Comparison of ENCODE assay signal across 16 mouse cellular contexts in the genomic region with DNA sequence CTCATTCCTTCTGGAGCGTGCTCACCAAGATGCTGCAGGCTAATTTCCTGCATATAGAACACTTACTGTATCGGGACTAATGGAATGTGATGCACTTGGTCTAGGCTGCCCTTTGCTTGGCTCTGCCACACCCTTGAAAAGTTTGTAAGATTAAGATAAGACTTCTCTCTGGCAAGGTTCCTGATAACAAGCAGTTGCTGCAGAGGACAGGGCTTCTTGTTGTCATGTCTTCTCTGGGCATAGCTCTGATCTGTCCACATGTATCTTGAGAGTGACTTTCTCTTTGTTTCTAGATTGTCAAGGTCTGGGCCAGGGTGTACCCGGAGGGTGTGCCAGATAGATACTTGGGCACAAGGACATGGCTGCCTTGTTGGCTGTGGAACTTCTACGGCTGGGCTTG.
A peak's percentile ranks its signal among the peaks of the same experiment; 100 is the strongest.
DNase-seq lines count a peak whose midpoint lies in the region; ATAC-seq and TF ChIP-seq lines count a peak whose summit lies in the region.
"Had no signal": no experiment of that assay in that cellular context is flagged by ENCODE, and none has a peak within 500 bp of the region (broad histone marks: within the 10 kb centered on the region; RNA-seq: fewer than 3 reads in every experiment).

No protein-coding gene starts in this region.

- ATAC-seq in hindbrain, embryonic 15.5 days (ENCODE audit: low FRiP score, low read depth) = no peak
- ATAC-seq in hindbrain, embryonic 12.5 days (ENCODE audit: low FRiP score) = no peak
- ATAC-seq in G1E (ENCODE audit: extremely low read depth, insufficient number of reproducible peaks, low FRiP score, poor library complexity, severe bottlenecking) = peak; percentile 45
- peak; percentile 60 for ATAC-seq in intestine, embryonic 15.5 days
- no peak for ATAC-seq in liver, postnatal 0 days
- ATAC-seq in lung, postnatal 0 days = no peak
- ATAC-seq: hindbrain, embryonic 16.5 days had no signal

- no peak for DNase-seq in G1E (ENCODE audit: low spot score)
- no peak for DNase-seq in liver, postnatal 0 days
- DNase-seq in Muller cell, postnatal 12 days (ENCODE audit: inconsistent ontology term) = no peak
- DNase-seq in lung, postnatal 0 days (ENCODE audit: low spot score) = no peak
- DNase-seq in gastrocnemius, postnatal 25 days = no peak
- DNase-seq: cerebellum, adult 8-10 months; gastrocnemius, postnatal 10 days; kidney, adult 8-10 months; layer of hippocampus, postnatal 36 days; right cerebral cortex, postnatal 14 days had no signal

- no peaks in the 10 kb centered on the region for H3K36me3 ChIP-seq in hindbrain, embryonic 15.5 days
- no peaks in the 10 kb centered on the region for H3K36me3 ChIP-seq in hindbrain, embryonic 12.5 days
- H3K36me3 ChIP-seq in G1E (replicated peaks) = no peaks in the 10 kb centered on the region
- H3K36me3 ChIP-seq in intestine, embryonic 15.5 days = no peaks in the 10 kb centered on the region
- H3K36me3 ChIP-seq in liver, postnatal 0 days (replicated peaks; ENCODE audit: insufficient read depth, low read length) = peaks cover 4% of the 10 kb centered on the region; the same call in 1 of the 2 replicates
- H3K36me3 ChIP-seq in lung, postnatal 0 days (ENCODE audit: insufficient read depth, low read length) = no peaks in the 10 kb centered on the region
- H3K36me3 ChIP-seq: embryonic facial prominence, embryonic 12.5 days had no signal

- no peak overlapping the region for H3K9ac ChIP-seq in hindbrain, embryonic 15.5 days
- H3K9ac ChIP-seq in hindbrain, embryonic 12.5 days = no peak overlapping the region
- no peak overlapping the region for H3K9ac ChIP-seq in intestine, embryonic 15.5 days
- H3K9ac ChIP-seq in liver, postnatal 0 days (replicated peaks) = no peak overlapping the region
- H3K9ac ChIP-seq in lung, postnatal 0 days (replicated peaks; ENCODE audit: low read depth) = no peak overlapping the region
- H3K9ac ChIP-seq: embryonic facial prominence, embryonic 12.5 days had no signal

- peak overlapping the region; percentile 61; the same call in 1 of the 2 replicates for H3K27ac ChIP-seq in hindbrain, embryonic 15.5 days (replicated peaks)
- H3K27ac ChIP-seq in hindbrain, embryonic 12.5 days = no peak overlapping the region
- H3K27ac ChIP-seq in intestine, embryonic 15.5 days = peak overlapping the region; percentile 65
- H3K27ac ChIP-seq in liver, postnatal 0 days (ENCODE audit: low read depth) = peak overlapping the region; percentile 24; the same call in 1 of the 2 replicates
- H3K27ac ChIP-seq in lung, postnatal 0 days (ENCODE audit: low read length) = no peak overlapping the region
- H3K27ac ChIP-seq: embryonic facial prominence, embryonic 12.5 days; macrophage had no signal

- 92% methylated on average over 4 of the region's 4 CpGs for WGBS in hindbrain, embryonic 15.5 days
- 91% methylated on average over 4 of the region's 4 CpGs for WGBS in hindbrain, embryonic 12.5 days
- 76% methylated on average over 4 of the region's 4 CpGs for WGBS in intestine, embryonic 15.5 days
- WGBS in liver, postnatal 0 days (ENCODE audit: insufficient replicate concordance) = 58% methylated on average over 4 of the region's 4 CpGs
- 72% methylated on average over 4 of the region's 4 CpGs for WGBS in lung, postnatal 0 days

- H3K4me2 ChIP-seq in hindbrain, embryonic 15.5 days = no peak overlapping the region
- H3K4me2 ChIP-seq in hindbrain, embryonic 12.5 days (replicated peaks) = no peak overlapping the region
- H3K4me2 ChIP-seq in intestine, embryonic 15.5 days (replicated peaks) = no peak overlapping the region
- H3K4me2 ChIP-seq in liver, postnatal 0 days (ENCODE audit: low read depth, low read length) = no peak overlapping the region
- no peak overlapping the region for H3K4me2 ChIP-seq in lung, postnatal 0 days (replicated peaks; ENCODE audit: low read depth, low read length)
- H3K4me2 ChIP-seq: embryonic facial prominence, embryonic 12.5 days had no signal

- no peak for TF ChIP-seq CTCF in G1E (IDR thresholded peaks at IDR 0.05; ENCODE audit: low read depth, low read length)
- TF ChIP-seq CTCF in liver, postnatal 0 days (IDR thresholded peaks at IDR 0.05; ENCODE audit: low read depth) = no peak
- TF ChIP-seq CTCF in lung, postnatal 0 days (IDR thresholded peaks at IDR 0.05) = no peak

- no peaks in the 10 kb centered on the region for H3K9me3 ChIP-seq in hindbrain, embryonic 15.5 days
- H3K9me3 ChIP-seq in hindbrain, embryonic 12.5 days (replicated peaks) = no peaks in the 10 kb centered on the region
- H3K9me3 ChIP-seq in G1E (replicated peaks) = no peaks in the 10 kb centered on the region
- H3K9me3 ChIP-seq in intestine, embryonic 15.5 days = no peaks in the 10 kb centered on the region
- no peaks in the 10 kb centered on the region for H3K9me3 ChIP-seq in liver, postnatal 0 days (ENCODE audit: low read length)
- H3K9me3 ChIP-seq in lung, postnatal 0 days (ENCODE audit: low read length) = no peaks in the 10 kb centered on the region
- H3K9me3 ChIP-seq: embryonic facial prominence, embryonic 12.5 days had no signal

- H3K27me3 ChIP-seq in hindbrain, embryonic 15.5 days = no peaks in the 10 kb centered on the region
- H3K27me3 ChIP-seq in hindbrain, embryonic 12.5 days = 0 out of 2 replicates have a peak, but pooled peaks cover 5% of the 10 kb centered on the region
- H3K27me3 ChIP-seq in G1E (ENCODE audit: insufficient read depth, low read length) = no peaks in the 10 kb centered on the region
- no peaks in the 10 kb centered on the region for H3K27me3 ChIP-seq in intestine, embryonic 15.5 days (replicated peaks)
- no peaks in the 10 kb centered on the region for H3K27me3 ChIP-seq in liver, postnatal 0 days (ENCODE audit: insufficient read depth, low read length)
- no peaks in the 10 kb centered on the region for H3K27me3 ChIP-seq in lung, postnatal 0 days (replicated peaks; ENCODE audit: insufficient read depth, low read length)
- H3K27me3 ChIP-seq: embryonic facial prominence, embryonic 12.5 days had no signal

- H3K4me1 ChIP-seq in hindbrain, embryonic 15.5 days (replicated peaks) = peaks cover 14% of the 10 kb centered on the region
- H3K4me1 ChIP-seq in hindbrain, embryonic 12.5 days = peaks cover 17% of the 10 kb centered on the region
- peaks cover 3% of the 10 kb centered on the region; the same call in 1 of the 2 replicates for H3K4me1 ChIP-seq in G1E (ENCODE audit: insufficient read depth, low read depth, low read length)
- peaks cover 21% of the 10 kb centered on the region for H3K4me1 ChIP-seq in intestine, embryonic 15.5 days (replicated peaks)
- H3K4me1 ChIP-seq in liver, postnatal 0 days (ENCODE audit: insufficient read depth) = 0 out of 2 replicates have a peak, but pooled peaks cover 3% of the 10 kb centered on the region
- H3K4me1 ChIP-seq in lung, postnatal 0 days (ENCODE audit: insufficient read depth, low read depth, low read length) = peaks cover 9% of the 10 kb centered on the region; the same call in 1 of the 2 replicates
- H3K4me1 ChIP-seq: embryonic facial prominence, embryonic 12.5 days had no signal

- TF ChIP-seq EP300 in liver, postnatal 0 days (IDR thresholded peaks at IDR 0.05; ENCODE audit: low read depth) = no peak
- no peak for TF ChIP-seq EP300 in lung, postnatal 0 days (IDR thresholded peaks at IDR 0.05)

- no peak overlapping the region for H3K4me3 ChIP-seq in hindbrain, embryonic 15.5 days
- no peak overlapping the region for H3K4me3 ChIP-seq in hindbrain, embryonic 12.5 days
- H3K4me3 ChIP-seq in G1E (ENCODE audit: low read depth, low read length) = no peak overlapping the region
- H3K4me3 ChIP-seq in intestine, embryonic 15.5 days (replicated peaks) = no peak overlapping the region
- no peak overlapping the region for H3K4me3 ChIP-seq in liver, postnatal 0 days (ENCODE audit: low read depth, low read length)
- H3K4me3 ChIP-seq in lung, postnatal 0 days (ENCODE audit: low read depth, low read length) = no peak overlapping the region
- H3K4me3 ChIP-seq: embryonic facial prominence, embryonic 12.5 days had no signal

Comparison
In these comparisons a context has a peak if more than half of its experiments do, and no peak if none do; other contexts are left out.
1. H3K27ac ChIP-seq: peak in hindbrain, embryonic 15.5 days (single experiment), intestine, embryonic 15.5 days (single experiment) and liver, postnatal 0 days (single experiment); none in hindbrain, embryonic 12.5 days (single experiment) and lung, postnatal 0 days (single experiment).
2. ATAC-seq: peak in G1E (single experiment) and intestine, embryonic 15.5 days (single experiment); none in hindbrain, embryonic 15.5 days (single experiment), hindbrain, embryonic 12.5 days (single experiment), liver, postnatal 0 days (single experiment) and lung, postnatal 0 days (single experiment).